Mouse (Mus musculus): ENCODE results near the gene Ankdd1b. TPM values are rescaled to one million over a fixed set of nuclear protein-coding genes. Genes with fewer than 3 reads are reported as not detected.
A peak's percentile ranks its signal among the peaks of the same experiment; 100 is the strongest.

Gene Ankdd1b
- total RNA-seq (2014; fragmentation: Nextera tagmentation), result not detected in 2 replicates
- 0.04 TPM in 1 of 2 replicates, not detected in the other for total RNA-seq (2017)

GRCm38 (mm10) chr13:96470957-96471356 lies at the start of gene Ankdd1b:
Gene Ankdd1b (minus strand): TSS chr13:96471198.
- no peak for ATAC-seq (replicated peaks; ENCODE audit: poor library complexity, severe bottlenecking)

DNA sequence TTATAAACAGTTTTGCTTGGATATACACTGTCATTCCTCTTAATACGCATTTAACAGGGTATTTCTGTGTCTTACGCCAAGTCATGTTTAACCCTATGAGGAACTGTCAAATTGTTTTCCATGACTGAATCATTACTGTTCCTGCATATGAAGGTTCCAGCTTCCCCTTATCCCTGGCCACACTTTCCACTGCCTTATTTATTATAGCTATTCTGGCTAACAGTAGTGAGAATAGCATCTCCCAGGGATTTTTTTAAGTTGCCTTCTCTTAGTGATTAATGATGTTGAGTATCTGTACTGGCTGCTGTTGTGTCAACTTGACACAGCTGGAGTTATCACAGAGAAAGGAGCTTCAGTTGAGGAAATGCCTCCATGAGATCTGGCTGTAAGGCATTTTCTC lies 46.3 kb upstream of the Ankdd1b start:
- ATAC-seq (replicated peaks; ENCODE audit: poor library complexity, severe bottlenecking), result no peak

GRCm38 (mm10) chr13:96516249-96516648 lies 45.3 kb upstream of the Ankdd1b start:
- ATAC-seq (replicated peaks; ENCODE audit: poor library complexity, severe bottlenecking), result peak; percentile 33; the same call in 1 of the 2 replicates

DNA sequence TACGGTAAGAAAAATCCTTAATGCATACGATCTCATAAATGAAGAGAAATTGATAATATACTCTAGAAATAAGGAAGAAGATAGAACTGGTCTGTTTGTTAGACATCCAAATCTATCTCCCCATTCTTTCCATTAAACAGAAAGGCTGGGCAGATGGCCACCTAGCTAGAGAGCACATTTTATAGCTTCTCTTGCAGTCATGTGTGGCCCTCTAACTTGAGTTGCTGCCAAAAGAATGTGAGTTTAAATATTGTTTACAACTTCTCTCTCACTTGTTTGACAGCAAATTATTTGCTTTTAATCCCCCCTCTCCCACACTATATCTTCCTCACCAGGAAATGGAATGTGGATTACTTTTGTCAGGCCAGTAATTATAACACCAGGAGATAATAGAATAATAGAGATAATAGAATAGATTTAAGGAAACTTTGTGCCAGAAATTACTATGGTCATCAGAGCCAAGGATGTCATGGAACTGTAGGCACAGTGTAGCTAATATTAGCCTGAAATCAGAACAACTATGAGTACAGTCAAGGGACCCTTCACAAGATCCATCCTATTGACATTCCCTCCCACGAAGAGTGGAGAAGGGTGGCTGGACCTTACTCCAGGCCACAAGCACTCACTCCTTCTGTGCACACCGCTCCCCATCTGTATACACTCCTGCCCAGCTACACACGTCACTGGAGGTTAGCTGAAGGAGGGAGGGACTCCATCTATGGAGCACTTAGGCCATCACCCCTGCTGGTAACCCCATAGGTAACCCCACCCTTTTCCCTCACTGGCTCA lies 43.4 kb upstream of the Ankdd1b start:
- no peak for ATAC-seq (replicated peaks; ENCODE audit: poor library complexity, severe bottlenecking)

DNA sequence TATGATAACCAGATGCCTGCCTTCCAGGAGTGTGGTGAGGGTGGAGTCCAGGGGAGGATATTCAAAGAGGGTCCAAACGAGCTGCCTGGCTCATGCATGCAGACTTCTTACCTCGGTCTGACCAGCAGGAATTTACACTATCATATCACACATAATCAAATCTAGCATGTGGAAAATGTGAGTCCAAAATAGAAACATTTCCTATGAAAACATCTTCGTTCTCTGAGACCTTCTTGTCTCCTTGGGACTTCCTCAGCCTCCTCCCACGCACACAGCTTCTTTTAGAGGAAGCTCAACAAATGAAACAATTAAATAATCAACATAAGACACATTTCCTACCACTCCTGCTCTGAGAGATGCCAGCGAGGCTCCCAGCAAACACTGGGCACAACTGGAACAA lies 40.9 kb upstream of the Ankdd1b start:
- no peak for ATAC-seq (replicated peaks; ENCODE audit: poor library complexity, severe bottlenecking)

DNA sequence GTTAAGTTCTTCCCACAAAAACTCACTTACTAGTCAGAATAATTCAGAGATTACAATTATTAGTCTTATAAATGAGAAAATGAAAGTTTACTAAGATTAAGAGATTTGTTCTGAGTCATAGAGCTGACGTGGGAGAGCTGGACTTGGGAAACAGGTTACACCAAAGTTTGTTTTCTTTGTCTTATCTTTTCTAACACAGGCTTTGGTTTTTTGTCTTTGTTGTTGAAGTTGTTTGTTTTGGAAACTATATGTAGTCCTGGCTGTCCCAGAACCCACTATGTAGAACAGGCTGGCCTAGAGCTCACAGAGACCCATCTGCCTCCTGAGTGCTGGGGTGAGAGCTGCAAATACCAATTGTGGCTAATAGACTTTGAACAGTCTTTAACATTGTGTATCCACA lies 40.3 kb upstream of the Ankdd1b start:
- ATAC-seq (replicated peaks; ENCODE audit: poor library complexity, severe bottlenecking), result no peak

GRCm38 (mm10) chr13:96510635-96511034 lies 39.6 kb upstream of the Ankdd1b start:
- ATAC-seq (replicated peaks; ENCODE audit: poor library complexity, severe bottlenecking), result peak; percentile 85

- no peak for ATAC-seq (replicated peaks; ENCODE audit: poor library complexity, severe bottlenecking)
Observed at GRCm38 (mm10) chr13:96507541-96507940, 36.5 kb upstream of the Ankdd1b start.

DNA sequence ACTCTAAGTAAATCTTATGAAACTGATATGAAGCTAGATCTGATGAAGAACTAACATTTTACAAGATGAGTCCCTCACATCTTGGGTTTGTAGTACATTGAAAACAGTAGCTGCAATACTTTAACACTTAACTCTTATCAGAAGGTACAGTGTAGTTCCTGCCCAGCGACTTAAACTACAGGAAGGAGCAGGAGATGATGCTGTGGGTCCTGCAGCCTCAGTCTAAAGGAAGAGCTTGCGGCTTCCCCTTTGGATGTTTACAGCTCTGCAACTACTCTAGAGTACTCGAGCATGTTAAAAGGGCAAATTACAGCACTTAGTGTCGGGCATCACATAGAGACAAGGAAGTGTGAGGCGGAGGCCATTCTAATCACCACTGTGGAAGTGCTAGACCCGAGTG lies 35.3 kb upstream of the Ankdd1b start:
- ATAC-seq (replicated peaks; ENCODE audit: poor library complexity, severe bottlenecking), result no peak

DNA sequence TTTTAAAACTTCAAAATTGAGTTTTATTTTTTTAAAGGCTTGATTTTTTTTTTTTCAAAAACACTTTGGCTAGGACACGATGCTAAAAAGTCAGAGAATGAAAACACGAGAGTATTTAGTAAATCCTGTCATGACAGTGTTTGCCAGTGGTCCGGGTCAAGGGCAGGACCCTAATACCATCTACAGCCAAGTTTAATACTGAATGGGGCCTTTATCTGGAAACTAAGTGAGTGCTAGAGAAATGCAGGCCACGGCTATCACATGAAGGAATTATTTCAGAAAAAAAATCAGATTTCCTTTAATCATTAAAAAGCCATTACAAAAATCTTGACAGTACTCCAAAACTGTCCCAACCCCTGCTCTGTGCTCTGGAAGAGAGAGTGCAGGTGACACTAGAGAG lies 34.7 kb upstream of the Ankdd1b start:
- no peak for ATAC-seq (replicated peaks; ENCODE audit: poor library complexity, severe bottlenecking)

- ATAC-seq (replicated peaks; ENCODE audit: poor library complexity, severe bottlenecking), result no peak
Observed at GRCm38 (mm10) chr13:96499891-96500290, 28.9 kb upstream of the Ankdd1b start.

DNA sequence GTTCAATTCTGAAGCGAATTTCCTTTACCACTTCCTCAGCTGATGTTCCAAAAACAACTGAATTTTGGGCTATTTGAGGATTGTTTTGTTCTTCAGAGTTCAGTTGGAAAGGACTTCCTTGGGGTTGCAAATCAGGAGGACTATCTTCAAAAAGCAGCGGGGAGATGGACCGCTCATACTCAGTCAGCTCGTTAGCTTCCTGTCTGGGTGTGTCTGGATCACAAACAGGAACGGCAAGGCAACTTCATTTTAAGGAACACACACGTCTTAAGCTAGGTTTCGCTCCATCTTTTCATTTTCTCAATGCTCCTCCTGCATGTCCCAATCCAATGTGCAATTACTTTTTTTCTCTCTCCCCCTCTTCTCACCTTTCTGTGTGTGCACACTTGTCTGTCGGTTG lies 25.6 kb upstream of the Ankdd1b start:
- peak; percentile 68 for ATAC-seq (replicated peaks; ENCODE audit: poor library complexity, severe bottlenecking)

DNA sequence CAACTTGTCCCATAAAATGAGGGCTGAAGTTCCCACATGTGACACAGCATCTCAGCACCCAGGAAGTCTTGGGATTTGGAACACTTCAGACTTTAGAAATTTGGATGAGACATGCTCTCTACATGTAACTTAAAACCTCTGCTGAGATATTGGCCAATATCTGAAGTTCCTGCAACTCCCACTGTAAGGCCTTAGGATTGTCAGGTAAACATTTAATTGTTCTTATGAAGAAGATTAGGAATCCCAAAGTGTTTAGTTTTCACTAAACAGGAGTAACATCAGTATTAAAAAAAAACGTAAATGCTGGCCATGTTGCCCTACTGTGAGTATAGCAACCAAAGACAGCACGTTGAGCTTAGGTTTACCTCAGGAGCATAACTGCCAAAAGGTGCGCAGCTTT lies 19.4 kb upstream of the Ankdd1b start, which contains the start of gene Gm17622:
Gene Gm17622, plus strand, starts transcription at position 301 of the 400 bp plus-strand sequence.
- ATAC-seq (replicated peaks; ENCODE audit: poor library complexity, severe bottlenecking), result no peak

- no peak for ATAC-seq (replicated peaks; ENCODE audit: poor library complexity, severe bottlenecking)
Observed at GRCm38 (mm10) chr13:96487968-96488367, 17.0 kb upstream of the Ankdd1b start.

- ATAC-seq (replicated peaks; ENCODE audit: poor library complexity, severe bottlenecking), result no peak
Observed at GRCm38 (mm10) chr13:96487230-96487629, 16.2 kb upstream of the Ankdd1b start.

- ATAC-seq (replicated peaks; ENCODE audit: poor library complexity, severe bottlenecking), result no peak
Observed at GRCm38 (mm10) chr13:96478991-96479390, 8.0 kb upstream of the Ankdd1b start.

DNA sequence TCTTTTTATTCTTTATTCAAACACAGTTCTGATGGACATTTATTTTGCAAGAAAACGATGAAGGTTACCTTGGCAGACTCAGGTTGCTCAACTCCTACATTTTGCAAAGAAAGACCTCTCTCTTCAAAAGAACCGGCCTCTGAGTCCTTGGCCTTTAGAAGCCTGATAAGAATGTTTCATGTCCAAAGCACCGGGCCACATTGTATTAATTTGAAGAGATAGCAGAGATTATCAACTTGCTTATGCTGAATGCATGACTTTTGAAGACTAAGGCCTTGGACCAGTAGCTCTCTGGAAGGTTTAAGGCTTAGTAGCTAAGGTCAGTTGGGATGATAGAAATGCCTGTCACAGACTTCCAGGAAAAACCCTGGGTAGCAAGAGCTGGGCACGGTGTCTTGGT lies 6.2 kb upstream of the Ankdd1b start:
- ATAC-seq (replicated peaks; ENCODE audit: poor library complexity, severe bottlenecking), result no peak

DNA sequence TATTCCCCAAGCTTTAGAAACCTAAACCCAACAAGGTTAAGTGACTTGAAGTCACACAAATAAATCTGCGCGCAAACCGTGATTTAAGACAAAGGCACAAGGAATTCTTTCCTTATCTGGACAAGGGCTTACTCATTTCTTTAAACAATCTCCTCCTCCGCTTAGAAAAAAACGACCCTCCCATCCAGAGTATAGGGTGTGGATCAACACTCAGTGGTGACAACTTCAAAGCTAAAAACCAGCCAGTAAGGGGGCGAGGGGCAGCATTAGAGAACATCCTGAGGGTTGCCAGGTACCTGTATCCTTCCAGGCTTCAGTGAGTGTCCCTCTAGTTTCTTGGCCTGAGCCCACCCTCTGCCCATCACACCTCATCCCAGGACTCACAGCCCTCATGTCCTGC lies 442 bp downstream of the Ankdd1b start:
- ATAC-seq (replicated peaks; ENCODE audit: poor library complexity, severe bottlenecking), result no peak

- no peak for ATAC-seq (replicated peaks; ENCODE audit: poor library complexity, severe bottlenecking)
Observed at GRCm38 (mm10) chr13:96468678-96469077, 2.3 kb downstream of the Ankdd1b start.

DNA sequence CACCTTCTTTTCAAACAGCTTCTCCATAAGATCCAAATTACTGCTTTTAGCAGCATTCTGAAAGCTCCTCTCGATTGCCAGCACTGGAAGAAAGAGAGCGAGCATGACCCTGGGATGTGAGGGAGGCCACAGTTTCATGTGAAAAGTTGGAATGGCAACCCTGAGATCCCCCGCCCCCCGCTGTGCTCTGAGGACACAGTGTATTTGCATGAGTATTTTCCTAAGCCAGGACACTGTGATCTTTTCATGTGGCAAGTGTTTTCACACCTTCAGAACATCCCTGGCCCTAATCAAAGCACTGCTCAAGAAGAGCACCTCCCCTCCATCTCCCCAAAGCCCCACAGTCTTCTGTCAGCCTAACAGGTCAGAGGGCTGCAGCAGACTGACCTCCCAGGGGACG lies 5.7 kb downstream of the Ankdd1b start:
- no peak for ATAC-seq (replicated peaks; ENCODE audit: poor library complexity, severe bottlenecking)

DNA sequence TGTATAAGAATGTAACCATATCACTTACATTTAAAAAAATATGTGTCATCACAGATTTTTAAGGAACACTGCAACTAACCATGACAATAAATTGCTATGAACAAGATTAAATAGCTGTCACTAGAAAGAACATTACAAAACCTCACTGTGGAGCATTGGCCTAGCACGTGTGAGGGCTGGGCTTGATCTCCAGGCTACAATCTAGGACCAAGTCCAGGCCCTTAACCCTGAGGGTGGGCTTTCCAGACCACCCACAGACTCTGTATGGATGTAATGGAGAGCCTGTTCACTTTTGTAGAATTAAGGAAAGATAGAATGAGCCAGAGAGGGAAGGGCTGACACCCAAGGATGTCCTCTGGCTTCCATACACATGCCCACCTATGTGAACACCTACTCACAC lies 8.4 kb downstream of the Ankdd1b start:
- no peak for ATAC-seq (replicated peaks; ENCODE audit: poor library complexity, severe bottlenecking)

- no peak for ATAC-seq (replicated peaks; ENCODE audit: poor library complexity, severe bottlenecking)
Observed at GRCm38 (mm10) chr13:96458606-96459005, 12.4 kb downstream of the Ankdd1b start.
